Mouse (Mus musculus) heart, embryonic 11.5 days (tissue): ENCODE measurements around the gene Cerk. TPM values are rescaled to one million over a fixed set of nuclear protein-coding genes. Genes with fewer than 3 reads are reported as not detected.
"Not testable (repeated sequence)": the region's sequence is repeated elsewhere in the genome, so short reads cannot be mapped to it uniquely, and the experiment has no call there.

Experiments used
- ATAC-seq: fragments of 200-750 bp; cut with Nextera tagmentation; replicated peaks from 2 replicates; pipeline ENCODE4 v1.8.0; 2017; ENCODE audit warnings: moderate library complexity; ENCODE audit not compliant: insufficient number of reproducible peaks, low FRiP score, low TSS enrichment
- H3K27ac ChIP-seq: fragments of 300-500 bp; sonication (generic); 2 replicates; pipeline ENCODE4 v1.5.1; 2014; ENCODE audit warnings: mild to moderate bottlenecking, low read depth, low read length
- H3K27me3 ChIP-seq: fragments of 300-500 bp; sonication (generic); 2 replicates; pipeline ENCODE4 v1.6.1; 2014; ENCODE audit warnings: mild to moderate bottlenecking, low read length, mixed read lengths; ENCODE audit not compliant: control insufficient read depth, insufficient read depth
- H3K36me3 ChIP-seq: fragments of 300-500 bp; sonication (generic); 2 replicates; pipeline ENCODE4 v1.6.1; 2014; ENCODE audit warnings: mild to moderate bottlenecking, low read length, moderate library complexity, mixed read lengths; ENCODE audit not compliant: control insufficient read depth, insufficient read depth
- H3K4me1 ChIP-seq: fragments of 300-500 bp; sonication (generic); 2 replicates; pipeline ENCODE4 v1.6.1; 2014; ENCODE audit warnings: low read length; ENCODE audit not compliant: control insufficient read depth, insufficient read depth
- H3K4me2 ChIP-seq: fragments of 300-500 bp; sonication (generic); 2 replicates; pipeline ENCODE4 v1.6.1; 2014; ENCODE audit warnings: mild to moderate bottlenecking, moderate library complexity
- H3K4me3 ChIP-seq: fragments of 300-500 bp; sonication (generic); 2 replicates; pipeline ENCODE4 v1.5.1; 2014; ENCODE audit warnings: low read depth, low read length
- H3K9ac ChIP-seq: fragments of 300-500 bp; sonication (generic); 2 replicates; pipeline ENCODE4 v1.6.1; 2014; ENCODE audit warnings: mild to moderate bottlenecking, low read depth, low read length, moderate library complexity
- H3K9me3 ChIP-seq: fragments of 300-500 bp; sonication (generic); replicated peaks from 2 replicates; pipeline ENCODE4 v1.6.1; 2016; ENCODE audit warnings: low read length; ENCODE audit not compliant: control insufficient read depth
- WGBS: fragments of 180-500 bp; shearing (Covaris S2); extraction: QIAGEN DNeasy Blood & Tissue Kit; methylation state at CpG from one replicate; pipeline ENCODE4 v1.1.7; 2014; ENCODE audit not compliant: insufficient replicate concordance; 5-methylcytosine and 5-hydroxymethylcytosine counted together
- polyA plus RNA-seq: library from polyadenylated mRNA; unstranded; fragments of >200 nt; fragmentation: Nextera tagmentation; extraction: Ambion mirVana; gene quantifications from 2 replicates; pipeline ENCODE4 v1.2.1, GENCODE M21; 2014

Gene Cerk
- polyA plus RNA-seq, 1 experiment from 2014 or later = 10.1 TPM

DNA sequence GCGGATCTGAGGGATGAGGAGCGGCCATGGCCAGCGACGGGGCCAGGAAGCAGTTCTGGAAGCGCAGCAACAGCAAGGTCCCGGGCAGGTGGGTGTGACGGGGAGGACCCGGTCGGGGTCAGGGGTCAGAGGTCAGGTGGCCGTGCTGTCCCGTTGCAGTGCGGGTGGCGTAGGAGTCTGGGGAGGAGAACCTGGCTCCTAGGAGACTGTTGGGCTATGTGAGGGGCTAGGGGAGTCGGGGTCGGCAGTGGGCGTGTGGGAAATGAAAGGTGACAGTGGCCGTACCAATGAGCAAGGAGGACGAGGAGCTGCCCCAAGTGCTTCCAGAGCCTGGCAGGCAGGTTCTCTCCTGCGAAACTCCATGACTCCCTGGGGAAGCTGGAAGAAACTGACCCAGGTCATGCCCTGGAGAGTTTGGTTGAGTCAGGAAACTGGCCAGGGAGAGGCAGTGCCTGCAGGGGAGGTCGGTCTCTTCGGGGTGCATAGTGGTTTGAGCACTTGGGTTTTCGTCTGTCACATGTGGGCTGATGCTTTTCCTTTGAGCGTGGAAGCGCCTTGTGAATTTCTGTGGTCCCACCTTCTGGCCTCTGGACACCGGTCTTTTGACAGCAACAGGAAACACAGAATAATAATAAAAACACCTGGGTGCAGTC is 28.7 kb upstream of the Cerk start:
- 12% methylated on average over 25 of the region's 25 CpGs for WGBS
- Histone ChIP-seq H3K27me3 (no peaks in the 10 kb centered on the region), H3K9me3 (no peaks in the 10 kb centered on the region), H3K4me3 (peak overlapping the region; percentile 95), H3K4me1 (peaks cover 19% of the 10 kb centered on the region), H3K27ac (peak overlapping the region; percentile 85), H3K36me3 (no peaks in the 10 kb centered on the region), H3K9ac (peak overlapping the region; percentile 83), H3K4me2 (peak overlapping the region; percentile 94)
- peak; percentile 39; the same call in 1 of the 2 replicates for ATAC-seq

DNA sequence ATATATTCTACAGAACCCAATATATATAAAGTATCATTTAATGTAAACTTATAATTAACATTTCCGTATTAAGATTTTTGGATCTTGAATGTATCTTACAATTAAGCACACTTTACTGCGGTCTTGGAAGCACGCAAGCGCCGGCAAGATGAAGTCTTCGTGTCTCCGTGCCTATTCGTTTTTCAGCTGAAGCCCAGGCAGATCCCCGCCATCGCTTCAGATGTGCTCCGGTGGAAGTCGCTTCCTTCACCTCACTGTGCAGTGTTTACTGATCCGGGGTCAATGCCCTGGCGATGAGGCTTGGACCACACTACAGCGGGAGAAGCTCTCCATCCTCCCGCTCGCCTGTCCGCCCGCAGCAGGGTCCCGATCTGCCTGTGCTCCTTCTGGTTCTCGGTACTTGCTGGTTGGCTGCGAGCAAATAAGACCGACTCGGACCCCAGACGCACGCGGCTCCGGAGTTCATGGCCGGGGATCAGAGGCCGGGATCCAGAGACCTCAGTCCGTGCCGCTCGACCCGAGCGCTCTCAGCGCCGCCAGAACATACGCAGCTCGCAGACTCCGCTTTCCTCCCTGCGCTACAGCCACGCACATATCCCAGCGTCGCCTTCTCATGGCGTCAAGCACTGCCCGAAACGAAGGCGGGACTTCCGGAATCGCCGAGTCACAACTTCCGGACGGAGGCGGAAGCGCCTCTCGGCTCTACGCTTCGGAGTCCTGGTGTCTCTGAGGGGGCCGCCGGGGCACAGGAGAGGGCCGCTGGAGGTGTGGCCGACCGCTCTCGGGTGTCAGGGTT is 28.0 kb upstream of the Cerk start, which contains the start of gene Tbc1d22a:
Gene Tbc1d22a, plus strand, starts transcription at position 707 of the 796 bp plus-strand sequence.
- H3K4me1 ChIP-seq = peaks cover 19% of the 10 kb centered on the region
- no peaks in the 10 kb centered on the region for H3K36me3 ChIP-seq
- no peaks in the 10 kb centered on the region for H3K9me3 ChIP-seq
- H3K27ac ChIP-seq = peak within 1 kb of the TSS; percentile 85
- H3K27me3 ChIP-seq = no peaks in the 10 kb centered on the region
- ATAC-seq = peak; percentile 72
- H3K4me3 ChIP-seq = peak within 1 kb of the TSS; percentile 95
- WGBS = under 1% methylated on average over 64 of the region's 64 CpGs
- H3K4me2 ChIP-seq = peak within 1 kb of the TSS; percentile 94
- peak within 1 kb of the TSS; percentile 83 for H3K9ac ChIP-seq

DNA sequence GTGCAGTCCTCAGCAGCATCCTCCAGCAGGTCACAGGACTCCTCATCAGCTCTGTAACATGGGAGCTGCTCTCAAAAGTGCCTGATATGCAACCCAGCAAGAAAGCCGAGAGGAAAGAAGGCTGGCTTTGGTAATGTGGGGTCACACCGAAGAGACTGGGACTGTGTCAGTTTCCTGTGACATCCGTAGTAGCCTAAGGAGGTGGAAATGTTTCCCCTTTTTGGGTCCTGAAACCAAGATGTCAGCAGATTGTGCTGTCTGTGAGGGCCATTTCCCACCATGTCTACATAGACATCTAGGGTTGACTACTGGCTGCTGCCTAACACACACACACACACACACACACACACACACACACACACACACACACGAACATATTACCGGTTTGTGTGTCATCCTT is 26.3 kb upstream of the Cerk start:
- H3K27me3 ChIP-seq, ATAC-seq, H3K4me2 ChIP-seq, H3K9me3 ChIP-seq, H3K4me3 ChIP-seq, H3K36me3 ChIP-seq, H3K9ac ChIP-seq, H3K27ac ChIP-seq: not testable (repeated sequence)
- WGBS = 87% methylated on average over 5 of the region's 5 CpGs
- H3K4me1 ChIP-seq = peaks cover 19% of the 10 kb centered on the region

DNA sequence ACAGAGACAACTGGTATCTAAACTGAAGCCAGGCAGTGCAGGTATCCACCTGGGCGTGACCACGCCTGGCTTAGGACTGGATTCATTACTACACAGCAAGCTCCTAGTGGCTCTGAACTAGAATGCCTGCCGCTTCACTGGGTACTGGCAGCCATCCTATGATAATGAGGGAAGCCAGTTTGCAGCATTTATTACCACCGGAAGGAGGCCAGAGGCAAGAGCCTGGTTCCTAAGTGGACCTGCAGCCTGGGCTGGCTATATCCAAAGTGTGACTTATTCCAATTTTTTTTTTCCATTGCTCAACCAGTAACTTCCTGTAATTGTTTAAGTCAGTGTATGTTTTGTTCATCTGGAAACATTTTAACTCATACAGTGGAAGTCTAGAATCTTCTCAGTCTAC is 20.4 kb upstream of the Cerk start:
- Histone ChIP-seq H3K4me3 (no peak overlapping the region), H3K4me1 (peaks cover 19% of the 10 kb centered on the region), H3K27me3 (no peaks in the 10 kb centered on the region), H3K36me3 (no peaks in the 10 kb centered on the region), H3K27ac (no peak overlapping the region), H3K9ac (no peak overlapping the region), H3K9me3 (no peaks in the 10 kb centered on the region), H3K4me2 (no peak overlapping the region)
- no peak for ATAC-seq
- WGBS = 63% methylated on average over 4 of the region's 4 CpGs

DNA sequence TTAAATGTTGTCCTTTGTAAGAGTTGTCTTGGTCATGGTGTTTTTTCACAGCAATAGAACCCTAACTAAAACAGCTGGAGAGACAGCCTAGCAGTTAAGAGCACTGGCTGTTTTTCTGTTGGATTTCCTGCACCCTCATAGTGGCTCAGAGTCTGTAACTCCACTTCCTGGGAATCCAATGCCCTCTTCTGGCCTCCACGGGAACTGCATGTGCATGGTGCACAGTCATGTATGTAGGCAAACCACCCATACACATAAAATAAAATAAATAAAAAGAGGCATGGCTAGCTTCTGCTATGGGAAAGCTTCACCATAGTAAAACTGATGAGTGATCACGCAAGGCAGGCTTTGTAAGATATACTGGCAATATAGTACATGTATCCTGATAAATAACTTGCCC is 19.4 kb upstream of the Cerk start:
- Histone ChIP-seq H3K9ac (no peak overlapping the region), H3K9me3 (no peaks in the 10 kb centered on the region), H3K27ac (no peak overlapping the region), H3K4me3 (no peak overlapping the region), H3K4me1 (peaks cover 14% of the 10 kb centered on the region), H3K4me2 (no peak overlapping the region), H3K36me3 (no peaks in the 10 kb centered on the region), H3K27me3 (0 out of 2 replicates have a peak, but pooled peaks cover 2% of the 10 kb centered on the region)
- ATAC-seq = no peak
- WGBS = 41% methylated on average over 2 of the region's 2 CpGs

DNA sequence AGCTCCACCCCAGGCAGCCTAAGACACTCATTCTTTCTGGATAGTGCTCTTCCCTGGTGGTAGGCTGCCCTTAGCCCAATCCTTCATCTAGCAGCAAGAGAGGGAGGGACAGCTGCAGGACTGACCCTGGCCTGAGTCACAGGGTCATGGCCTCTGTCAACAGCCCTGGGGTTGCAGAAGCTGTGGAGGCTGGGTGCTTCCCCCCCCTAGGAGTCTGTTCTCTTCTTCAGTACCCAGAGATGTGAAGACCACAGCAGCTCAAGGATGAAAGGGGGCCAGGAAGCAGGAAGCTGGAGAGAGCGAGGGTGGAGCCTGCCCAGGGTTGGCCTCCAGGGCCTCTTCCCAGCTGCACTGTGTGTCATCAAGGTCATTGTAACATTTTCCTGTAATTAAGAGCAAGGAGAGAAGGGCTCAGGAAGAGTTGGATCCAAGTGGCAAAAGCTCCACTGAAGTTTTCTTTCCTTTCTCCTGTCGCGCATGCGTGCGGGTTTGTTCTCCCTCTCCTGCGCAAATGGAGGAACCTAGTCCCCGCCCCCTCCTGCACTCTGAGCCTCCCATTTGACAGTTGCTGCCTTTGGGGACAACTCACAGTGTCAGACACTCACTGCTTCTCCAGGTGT is 18.1 kb upstream of the Cerk start:
- peak overlapping the region; percentile 41 for H3K4me2 ChIP-seq
- H3K9ac ChIP-seq = no peak overlapping the region
- H3K9me3 ChIP-seq = no peaks in the 10 kb centered on the region
- peaks cover 13% of the 10 kb centered on the region for H3K4me1 ChIP-seq
- ATAC-seq = 0 out of 2 replicates have a peak, but pooled peaks have one; percentile 14
- H3K4me3 ChIP-seq = peak overlapping the region; percentile 9; the same call in 1 of the 2 replicates
- H3K27me3 ChIP-seq = peaks cover 5% of the 10 kb centered on the region; the same call in 1 of the 2 replicates
- no peak overlapping the region for H3K27ac ChIP-seq
- H3K36me3 ChIP-seq = no peaks in the 10 kb centered on the region
- 46% methylated on average over 7 of the region's 7 CpGs for WGBS

DNA sequence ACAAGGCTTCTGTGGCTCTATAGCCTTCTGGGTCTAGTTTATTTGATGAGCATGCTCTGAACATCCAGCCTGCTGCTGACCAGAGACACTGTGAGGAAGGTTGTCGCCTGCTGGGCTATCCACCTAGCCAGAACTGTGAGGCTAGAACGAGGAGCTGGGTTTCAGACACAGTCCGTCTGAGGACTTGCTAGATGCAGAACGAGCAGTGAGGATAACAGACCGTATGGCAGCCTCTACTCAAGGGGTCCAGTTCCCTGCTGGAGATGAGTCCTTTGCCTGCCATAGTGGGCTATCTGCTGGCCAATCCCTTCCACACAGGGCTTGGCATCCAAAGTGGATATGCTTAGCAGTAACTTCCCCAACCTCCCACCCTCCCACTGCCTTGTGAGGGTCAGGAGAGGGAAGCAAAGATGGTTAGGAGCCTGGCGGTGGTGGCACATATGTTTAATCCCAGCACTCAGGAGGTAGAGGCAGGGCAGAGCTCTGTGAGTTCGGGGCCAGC is 17.4 kb upstream of the Cerk start:
- no peak for ATAC-seq
- H3K4me2 ChIP-seq = no peak overlapping the region
- H3K9ac ChIP-seq = no peak overlapping the region
- peaks cover 5% of the 10 kb centered on the region; the same call in 1 of the 2 replicates for H3K27me3 ChIP-seq
- no peak overlapping the region for H3K4me3 ChIP-seq
- H3K36me3 ChIP-seq = no peaks in the 10 kb centered on the region
- H3K9me3 ChIP-seq = no peaks in the 10 kb centered on the region
- H3K27ac ChIP-seq = no peak overlapping the region
- H3K4me1 ChIP-seq = peaks cover 13% of the 10 kb centered on the region
- WGBS = 74% methylated on average over 7 of the region's 7 CpGs

DNA sequence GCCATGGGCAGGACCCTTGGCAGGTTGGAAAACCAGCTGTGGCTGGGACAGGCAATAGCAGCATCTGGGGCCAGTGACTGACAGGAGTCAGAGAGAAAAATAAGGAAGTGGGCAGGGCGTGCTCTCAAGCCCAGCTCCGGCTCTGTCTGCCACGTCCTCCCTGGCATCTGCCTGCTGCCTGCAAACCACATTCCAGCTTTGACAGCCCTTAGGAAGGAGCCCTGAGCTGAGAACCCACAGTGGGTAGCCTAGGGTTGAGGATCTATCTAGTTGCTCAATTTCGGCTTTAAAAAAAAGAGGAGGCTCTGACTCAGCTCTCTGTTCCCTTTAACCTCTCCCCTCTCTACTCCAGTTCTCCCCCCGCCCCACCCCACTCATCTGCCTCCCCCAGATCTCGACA is 16.7 kb upstream of the Cerk start:
- Histone ChIP-seq H3K36me3 (no peaks in the 10 kb centered on the region), H3K9me3 (no peaks in the 10 kb centered on the region), H3K27ac (no peak overlapping the region), H3K4me1 (peaks cover 13% of the 10 kb centered on the region), H3K27me3 (peaks cover 5% of the 10 kb centered on the region; the same call in 1 of the 2 replicates), H3K9ac (no peak overlapping the region), H3K4me2 (no peak overlapping the region), H3K4me3 (no peak overlapping the region)
- ATAC-seq = no peak
- WGBS = 37% methylated on average over 6 of the region's 6 CpGs
